Mouse (Mus musculus) layer of hippocampus, postnatal 10 days (tissue): ENCODE results near the gene Corin. TPM values are rescaled to one million over a fixed set of nuclear protein-coding genes. Genes with fewer than 3 reads are reported as not detected.

Experiments
- DNase-seq, 2 experiments: peaks; one replicate each; pipeline ENCODE4 v3.0.0; 2021; ENCODE audit warnings: low spot score in 2 of 2
- total RNA-seq, 2 experiments: library from RNA; stranded (reverse); gene quantifications; 2 replicates each; pipeline ENCODE4 v1.2.3; 2021

Corin gene
- total RNA-seq, 2 experiments from 2014 or later: 0.16 TPM; not detected in 1

GRCm38 (mm10) chr5:72443946-72444345 lies 60.3 kb downstream of the Corin start:
- no peak for DNase-seq

GRCm38 (mm10) chr5:72443007-72443406 lies 61.3 kb downstream of the Corin start:
- DNase-seq: no peak

- no peak for DNase-seq
Measured at GRCm38 (mm10) chr5:72441181-72441580, 63.1 kb downstream of the Corin start.

GRCm38 (mm10) chr5:72435085-72435484 lies 69.2 kb downstream of the Corin start:
- no peak for DNase-seq

GRCm38 (mm10) chr5:72431856-72432255 lies 72.4 kb downstream of the Corin start:
- no peak for DNase-seq

- DNase-seq: no peak
Measured at GRCm38 (mm10) chr5:72427556-72427955, 76.7 kb downstream of the Corin start.

GRCm38 (mm10) chr5:72425342-72426010 lies 78.8 kb downstream of the Corin start:
- DNase-seq: no peak

GRCm38 (mm10) chr5:72411874-72412329 lies 92.4 kb downstream of the Corin start:
- DNase-seq: no peak

GRCm38 (mm10) chr5:72410841-72411240 lies 93.4 kb downstream of the Corin start:
- no peak for DNase-seq

GRCm38 (mm10) chr5:72403376-72403775 lies 100.9 kb downstream of the Corin start:
- DNase-seq: no peak

GRCm38 (mm10) chr5:72402913-72403312 lies 101.4 kb downstream of the Corin start:
- no peak for DNase-seq

- no peak for DNase-seq
Measured at GRCm38 (mm10) chr5:72401778-72402177, 102.5 kb downstream of the Corin start.

GRCm38 (mm10) chr5:72401251-72401650 lies 103.0 kb downstream of the Corin start:
- DNase-seq: no peak

GRCm38 (mm10) chr5:72382148-72382547 lies 122.1 kb downstream of the Corin start:
- DNase-seq: no peak

- no peak for DNase-seq
Measured at GRCm38 (mm10) chr5:72380616-72381015, 123.7 kb downstream of the Corin start.

GRCm38 (mm10) chr5:72368004-72368403 lies 136.3 kb downstream of the Corin start:
- no peak for DNase-seq

- no peak for DNase-seq
Measured at GRCm38 (mm10) chr5:72365801-72366200, 138.5 kb downstream of the Corin start.

- no peak for DNase-seq
Measured at GRCm38 (mm10) chr5:72363838-72364237, 140.4 kb downstream of the Corin start.

- no peak for DNase-seq
Measured at GRCm38 (mm10) chr5:72353746-72354145, 150.5 kb downstream of the Corin start.

GRCm38 (mm10) chr5:72350081-72350758 lies 154.1 kb downstream of the Corin start:
- peak; percentile 38 to 54 for DNase-seq

GRCm38 (mm10) chr5:72348591-72348990 lies 155.7 kb downstream of the Corin start:
- DNase-seq: no peak

- no peak for DNase-seq
Measured at GRCm38 (mm10) chr5:72335873-72336272, 168.4 kb downstream of the Corin start.

GRCm38 (mm10) chr5:72332901-72333300 lies 171.4 kb downstream of the Corin start:
- no peak for DNase-seq
